Mouse (Mus musculus): ENCODE results near the gene Sec24d. TPM values are rescaled to one million over a fixed set of nuclear protein-coding genes. Genes with fewer than 3 reads are reported as not detected.

Gene Sec24d
- polyA plus RNA-seq, 2 experiments from 2014 or later: 15.5 to 16.2 TPM

DNA sequence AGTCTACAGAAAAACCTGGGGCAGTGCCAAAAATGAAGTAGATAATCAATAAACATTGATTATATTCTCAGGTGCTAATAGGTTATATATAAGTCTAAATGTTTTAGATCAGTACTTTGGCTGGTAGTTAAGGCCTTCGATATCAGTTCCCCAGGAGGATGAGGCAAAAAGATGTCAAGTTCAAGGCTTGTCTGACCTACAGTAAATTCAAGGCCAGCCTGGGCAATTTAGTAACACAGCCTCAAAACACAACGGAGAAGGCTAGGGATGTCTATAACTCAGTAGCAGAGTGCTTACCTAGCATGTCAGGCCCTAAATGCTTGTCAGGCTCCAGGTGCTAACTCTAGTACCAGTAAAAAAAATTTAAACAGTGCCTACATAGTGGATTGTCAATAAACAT lies 34.3 kb downstream of the Sec24d start:
- ATAC-seq: no peak

DNA sequence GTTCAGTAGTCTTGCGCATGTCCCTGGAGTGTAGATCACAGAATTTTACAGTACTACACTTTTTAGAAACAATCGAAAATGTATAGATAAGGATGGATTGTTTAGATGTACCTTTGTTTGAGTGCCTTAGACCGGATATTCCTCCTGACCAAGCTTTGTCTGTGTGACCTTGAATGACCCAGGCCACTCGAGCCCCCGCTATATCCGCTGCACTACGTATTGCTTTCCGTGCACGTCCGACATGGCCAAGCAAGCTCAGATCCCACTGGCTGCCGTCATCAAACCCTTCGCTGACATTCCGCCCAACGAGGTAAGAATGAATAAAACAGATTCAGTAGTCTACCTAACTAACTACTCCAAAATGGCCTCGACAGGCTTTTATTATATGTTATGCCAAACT lies 38.4 kb downstream of the Sec24d start:
- no peak for ATAC-seq

DNA sequence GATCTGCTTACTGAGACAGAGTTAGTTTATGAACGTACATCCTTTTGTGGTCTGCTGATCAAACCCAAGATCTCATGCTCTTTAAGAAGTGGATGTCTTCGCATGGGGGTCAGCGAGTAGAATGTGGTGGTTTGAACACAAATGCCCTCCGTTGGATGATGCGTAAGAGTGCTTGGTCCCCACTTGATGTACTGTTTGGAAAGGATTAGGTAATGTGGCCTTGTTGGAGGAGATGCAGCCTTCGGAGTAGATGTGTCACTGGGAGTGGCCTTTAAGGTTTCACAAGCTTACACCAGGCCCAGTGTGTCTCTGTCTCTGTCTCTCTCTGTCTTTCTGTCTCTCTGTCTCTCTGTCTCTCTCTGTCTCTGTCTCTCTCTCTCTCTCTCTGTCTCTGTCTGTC lies 40.2 kb downstream of the Sec24d start:
- no peak for ATAC-seq

DNA sequence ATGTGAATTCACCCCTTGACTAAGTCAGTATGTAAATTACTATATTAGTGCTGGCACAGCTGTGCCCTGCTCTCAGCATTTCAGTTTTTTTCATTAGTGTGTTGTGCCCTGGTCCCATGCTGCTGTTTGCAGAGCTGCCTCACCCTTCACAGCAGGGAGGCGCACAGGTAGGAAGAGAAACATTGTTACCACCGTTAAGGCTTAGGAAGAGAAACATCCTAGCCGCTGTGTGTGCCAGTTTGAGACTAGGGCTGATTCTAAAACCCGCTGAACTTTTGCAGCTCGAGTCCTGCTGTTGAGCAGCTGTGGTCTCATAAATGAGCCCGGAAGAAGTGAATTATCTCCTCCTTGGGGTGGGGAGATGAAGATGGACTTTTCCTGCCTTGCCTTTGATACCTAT lies 41.9 kb downstream of the Sec24d start:
- no peak for ATAC-seq

DNA sequence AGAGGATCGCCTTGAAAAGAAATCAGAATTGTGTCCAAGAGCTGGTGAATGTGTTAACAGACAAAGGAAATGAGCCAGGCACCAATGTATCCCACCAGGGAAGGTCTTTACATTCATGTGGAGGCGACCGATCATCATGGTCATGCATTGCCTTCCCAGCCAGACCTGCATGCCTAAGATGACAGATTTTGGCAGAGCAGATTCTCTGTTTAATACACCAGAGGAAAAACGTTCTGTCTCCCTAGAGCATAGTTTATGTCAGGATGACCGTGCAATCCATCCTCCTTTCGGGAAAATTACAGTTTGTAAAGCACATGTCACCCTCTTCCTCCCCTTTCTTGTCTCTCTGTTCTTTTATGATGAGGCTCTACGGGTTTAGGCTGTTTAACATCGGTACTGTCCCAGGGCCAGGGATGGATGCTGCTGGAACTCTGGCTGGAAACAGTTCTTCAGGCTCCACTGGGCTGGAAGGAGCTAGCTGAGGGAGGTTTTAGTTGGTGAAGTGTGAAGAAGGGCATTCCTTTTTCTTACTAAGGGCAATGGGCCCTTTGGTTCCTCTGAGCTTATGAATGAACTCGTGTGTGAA lies 45.3 kb downstream of the Sec24d start:
- ATAC-seq: no peak

DNA sequence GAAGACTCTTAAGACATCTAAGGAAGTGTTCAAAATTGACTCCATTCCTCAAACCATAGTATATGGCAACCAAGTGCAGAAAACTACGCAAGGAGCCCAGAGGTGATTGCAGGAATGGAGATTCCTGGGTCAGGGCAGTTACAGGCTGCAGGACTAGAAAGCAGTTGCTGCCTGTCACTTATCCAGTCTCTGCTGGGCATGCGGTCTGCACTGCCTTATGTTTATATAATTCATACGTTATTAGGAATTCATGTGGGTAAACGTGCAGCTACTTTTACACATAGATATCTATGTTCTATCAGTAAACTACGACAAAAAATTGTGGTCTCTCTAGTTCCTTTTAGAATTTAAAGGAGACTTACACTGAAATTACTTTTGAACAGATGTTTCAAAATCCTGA lies 46.2 kb downstream of the Sec24d start:
- ATAC-seq: no peak

DNA sequence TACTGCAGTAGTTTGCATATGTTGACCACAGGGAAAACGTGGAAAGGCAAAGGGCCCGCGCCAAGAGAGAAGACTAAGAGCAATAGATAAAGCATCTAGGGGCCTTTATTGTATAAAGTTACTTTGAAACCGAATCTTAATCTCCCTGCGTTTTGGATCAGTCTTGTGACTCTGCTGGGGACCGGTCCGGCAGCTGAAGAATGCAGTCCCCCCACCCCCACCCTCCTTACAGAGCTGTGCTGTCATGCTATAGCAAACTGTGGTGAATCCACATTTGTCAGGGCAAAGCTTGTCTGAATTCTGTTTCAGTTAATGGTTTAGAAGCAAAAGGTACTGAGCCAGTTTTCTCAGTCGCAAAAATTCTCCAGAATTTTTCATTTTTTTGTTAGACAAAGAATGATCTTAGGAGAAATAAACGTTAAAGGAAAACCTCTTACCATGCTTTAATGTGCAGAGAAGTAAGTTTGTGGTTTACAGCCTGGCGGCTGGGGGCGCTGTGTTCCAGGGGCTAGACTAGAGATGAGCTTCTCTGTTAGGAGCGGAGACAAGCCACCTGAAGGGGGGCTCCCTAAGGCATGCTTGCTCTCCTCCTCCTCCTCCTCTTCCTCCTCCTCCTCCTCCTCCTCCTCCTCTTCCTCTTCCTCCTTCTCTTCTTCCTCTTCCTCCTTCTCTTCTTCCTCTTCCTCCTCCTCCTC lies 46.8 kb downstream of the Sec24d start:
- ATAC-seq: no peak

DNA sequence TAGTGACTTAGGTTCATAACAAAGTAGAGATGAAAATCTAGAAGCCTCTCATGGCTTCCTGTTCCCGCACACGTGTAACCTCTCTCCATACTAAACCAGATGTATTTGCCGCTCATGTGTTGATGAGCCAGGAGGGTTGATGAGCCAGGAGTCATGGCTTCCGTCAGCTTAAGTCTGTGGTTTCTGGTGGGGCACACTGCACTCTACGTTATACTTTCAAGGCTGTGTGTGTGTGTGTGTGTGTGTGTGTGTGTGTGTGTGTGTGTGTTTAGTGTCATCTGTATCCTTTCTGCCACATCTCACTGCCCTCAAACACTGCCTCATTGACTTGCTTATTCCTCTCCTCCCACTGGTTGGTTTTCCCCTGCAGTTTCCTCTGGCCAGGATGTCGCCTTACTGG lies 48.8 kb downstream of the Sec24d start:
- peak; percentile 45 for ATAC-seq

DNA sequence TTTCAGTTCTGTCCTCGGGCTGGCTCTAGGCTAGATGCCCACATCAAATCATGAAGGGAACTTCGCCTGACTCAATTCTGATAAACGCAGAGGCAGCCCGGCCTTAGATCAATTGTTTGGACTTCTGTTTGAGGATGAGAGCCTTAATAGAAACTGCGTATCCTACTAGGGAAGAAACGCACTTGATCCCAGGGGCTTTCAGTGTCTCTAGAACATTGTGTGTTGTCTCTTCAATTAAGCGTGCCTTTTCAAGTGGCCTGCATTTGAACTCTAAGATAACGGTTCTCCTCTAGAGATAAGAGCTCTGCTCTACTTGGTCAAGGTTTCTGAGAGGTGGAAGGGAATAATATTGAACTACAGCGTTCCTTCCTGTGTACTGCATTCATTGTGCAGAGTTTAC lies 49.8 kb downstream of the Sec24d start:
- ATAC-seq: no peak

DNA sequence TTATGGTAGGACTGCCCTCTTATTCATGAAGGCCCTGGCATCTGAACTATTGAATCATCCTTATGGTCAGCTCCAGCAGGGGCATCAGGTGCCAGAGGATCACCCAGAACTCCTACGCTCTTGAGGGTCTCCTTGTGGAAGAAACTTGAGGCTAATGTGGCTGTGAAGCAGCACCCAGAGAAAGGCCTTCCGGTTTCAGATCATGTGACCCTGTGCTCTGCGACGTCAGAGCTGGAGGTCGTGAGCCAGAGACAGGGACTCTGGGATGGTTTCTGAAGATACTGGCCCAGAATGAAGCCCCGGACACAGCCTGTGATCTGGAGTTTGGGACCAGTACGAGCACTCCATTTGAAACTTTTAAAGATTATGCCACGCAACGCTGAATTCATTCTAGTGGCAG lies 53.1 kb downstream of the Sec24d start:
- ATAC-seq: no peak

DNA sequence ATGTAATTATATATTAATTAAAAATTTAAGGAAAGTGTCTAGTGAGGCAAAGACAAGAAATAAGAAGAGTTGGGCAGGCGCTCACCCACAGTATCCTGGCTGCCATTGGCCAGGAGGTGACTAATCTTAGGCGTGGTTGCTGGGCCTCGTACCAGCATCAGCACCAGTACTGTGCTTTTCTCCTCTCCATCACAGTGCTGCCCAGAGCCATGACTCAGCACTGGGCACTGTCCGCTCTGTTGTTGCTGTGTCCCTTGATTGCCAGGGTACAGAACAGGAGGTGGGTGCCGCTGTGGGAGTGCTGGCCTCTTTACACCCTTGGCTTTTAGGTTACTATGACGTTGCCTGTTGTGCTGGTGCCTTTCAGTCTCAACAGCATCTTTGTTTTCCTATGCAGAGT lies 54.4 kb downstream of the Sec24d start:
- peak; percentile 23 for ATAC-seq

DNA sequence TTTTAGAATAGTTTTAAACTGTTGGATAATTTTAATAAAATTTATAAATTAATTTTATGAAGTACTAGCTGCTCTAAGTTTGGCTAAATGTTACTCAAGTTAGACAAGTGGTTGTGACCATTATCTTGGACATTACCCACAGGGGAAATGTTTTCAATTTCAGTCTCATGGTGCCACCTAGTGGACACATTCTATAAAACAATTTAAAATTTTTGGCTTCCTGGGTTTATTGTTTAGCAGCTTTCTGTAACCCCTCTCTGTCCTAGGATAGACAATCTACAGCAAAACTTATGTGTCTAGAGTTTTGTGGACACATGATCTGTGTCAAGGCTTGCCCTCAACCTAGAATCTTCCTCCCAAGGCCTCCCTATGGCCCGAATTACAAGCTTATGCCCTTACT lies 54.9 kb downstream of the Sec24d start:
- ATAC-seq: peak; percentile 72

DNA sequence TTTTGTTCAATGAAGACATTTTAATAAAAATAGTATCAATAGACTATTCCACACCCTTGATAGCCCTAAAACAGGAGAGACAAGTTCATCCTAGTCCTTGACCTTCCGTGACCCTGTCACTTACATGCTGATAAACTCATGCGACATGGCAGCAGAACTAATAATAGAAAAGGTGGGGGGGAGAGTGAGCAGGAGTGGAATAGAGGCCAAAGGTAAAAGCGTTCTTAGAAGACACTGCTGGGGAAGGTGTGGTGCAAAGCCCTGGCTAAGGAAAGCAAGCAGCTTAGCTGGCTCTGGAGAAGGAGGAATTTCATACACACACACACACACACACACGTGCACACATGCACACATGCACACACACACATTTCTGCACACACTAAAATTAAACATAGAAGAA lies 57.1 kb downstream of the Sec24d start:
- ATAC-seq: no peak

DNA sequence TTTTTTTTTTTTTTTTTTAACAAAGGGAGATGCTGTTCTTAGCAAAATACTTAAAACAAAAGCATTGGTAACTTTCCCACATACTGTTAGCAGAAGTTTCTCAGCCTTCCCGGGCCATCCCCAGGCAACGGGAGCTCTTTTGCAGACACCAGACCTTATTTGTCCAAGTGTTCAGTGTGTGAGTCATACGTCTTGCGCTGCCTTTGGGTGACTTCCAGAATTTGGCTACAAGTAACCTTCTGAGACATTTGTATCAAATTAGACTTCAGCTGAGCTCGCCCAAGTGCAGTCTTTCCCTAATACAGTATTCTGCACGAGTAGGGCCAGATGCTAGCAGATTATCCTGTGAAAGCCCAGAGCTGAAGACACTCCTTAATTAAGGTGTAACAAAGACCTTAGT lies 62.0 kb downstream of the Sec24d start:
- ATAC-seq: no peak

DNA sequence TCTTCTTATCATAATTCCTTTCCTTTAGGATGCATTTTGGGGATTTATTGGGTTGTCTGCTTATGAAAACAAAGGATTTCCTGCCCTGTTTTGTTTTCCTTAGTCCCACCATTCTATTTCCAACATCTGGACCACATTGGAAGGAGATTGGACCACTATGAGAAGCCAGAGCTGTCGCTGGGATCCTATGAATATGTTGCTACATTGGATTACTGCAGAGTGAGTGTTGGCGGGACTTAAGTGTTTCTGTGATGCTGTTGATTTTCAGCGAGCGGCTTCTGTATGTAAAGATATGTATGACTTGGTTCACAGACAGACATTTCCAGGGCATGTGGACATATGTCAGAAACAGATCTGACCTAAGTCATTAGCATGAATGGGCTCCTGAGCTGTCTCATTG lies 63.0 kb downstream of the Sec24d start:
- no peak for ATAC-seq

DNA sequence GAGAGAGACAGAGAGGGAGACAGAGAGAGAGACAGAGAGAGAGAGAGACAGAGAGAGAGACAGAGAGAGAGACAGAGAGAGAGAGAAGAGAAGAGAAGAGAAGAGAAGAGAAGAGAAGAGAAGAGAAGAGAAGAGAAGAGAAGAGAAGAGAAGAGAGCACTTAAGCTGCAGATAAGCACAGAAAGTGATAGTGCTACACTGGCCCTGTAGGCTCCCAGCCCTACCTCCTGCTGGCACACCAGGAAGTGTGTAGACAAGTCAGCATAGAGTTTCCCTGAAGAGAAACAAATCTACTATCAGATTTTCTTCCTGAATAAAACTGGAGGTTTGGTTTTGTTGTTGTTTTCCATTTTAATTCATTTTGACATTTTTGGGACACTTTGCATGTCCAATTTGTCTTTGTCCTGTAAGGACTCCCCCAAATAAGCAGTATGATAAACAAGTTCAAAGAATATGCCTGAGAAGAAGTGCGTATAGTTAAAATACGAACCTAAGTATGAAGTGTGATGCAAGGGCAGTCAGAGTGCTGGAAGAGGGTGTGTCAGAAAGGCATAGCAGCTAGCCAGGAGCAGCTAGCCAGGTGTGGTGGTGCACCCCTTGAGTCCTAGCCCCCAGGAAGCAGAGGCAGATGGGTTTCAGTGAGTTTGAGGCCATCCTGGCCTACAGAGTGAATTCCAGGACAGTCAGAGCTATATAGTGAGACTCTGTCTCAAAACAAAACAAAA lies 65.2 kb downstream of the Sec24d start:
- ATAC-seq: no peak

DNA sequence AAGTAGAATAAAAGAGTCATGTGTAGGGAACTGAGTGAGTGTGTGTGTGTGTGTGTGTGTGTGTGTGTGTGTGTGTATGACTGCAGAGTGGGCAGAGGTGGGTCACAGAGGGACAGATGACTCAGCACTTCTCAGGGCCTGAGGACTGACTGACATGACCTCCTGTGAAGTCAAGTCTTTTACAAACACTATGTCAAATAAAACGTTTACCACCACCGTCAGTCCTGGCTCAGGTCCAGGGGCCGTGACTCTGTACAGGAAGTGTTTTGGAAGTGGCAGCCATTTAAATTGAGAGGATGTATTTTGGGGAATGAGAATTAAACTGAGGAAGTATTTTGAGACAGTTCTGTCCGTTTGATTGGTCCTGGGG lies 65.8 kb downstream of the Sec24d start:
- no peak for ATAC-seq

DNA sequence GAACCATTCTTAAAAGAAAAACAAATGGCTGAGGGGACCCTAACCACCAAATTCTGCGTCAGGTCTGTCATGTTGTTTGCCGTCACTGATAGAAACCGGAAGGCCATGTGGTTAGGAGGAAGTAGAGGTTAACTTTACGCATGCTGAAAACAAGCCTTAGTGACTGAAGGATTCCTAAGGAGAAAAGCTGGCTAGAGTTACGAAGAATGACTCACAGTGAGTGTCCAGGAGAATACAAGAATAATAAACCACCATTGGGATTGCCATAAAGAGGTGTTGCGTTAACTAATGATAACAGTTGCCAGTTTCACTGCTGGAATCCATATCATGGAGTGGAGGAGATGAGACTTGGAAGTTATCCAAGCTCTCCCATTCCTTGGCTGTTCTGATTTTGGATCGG lies 67.7 kb downstream of the Sec24d start:
- no peak for ATAC-seq

DNA sequence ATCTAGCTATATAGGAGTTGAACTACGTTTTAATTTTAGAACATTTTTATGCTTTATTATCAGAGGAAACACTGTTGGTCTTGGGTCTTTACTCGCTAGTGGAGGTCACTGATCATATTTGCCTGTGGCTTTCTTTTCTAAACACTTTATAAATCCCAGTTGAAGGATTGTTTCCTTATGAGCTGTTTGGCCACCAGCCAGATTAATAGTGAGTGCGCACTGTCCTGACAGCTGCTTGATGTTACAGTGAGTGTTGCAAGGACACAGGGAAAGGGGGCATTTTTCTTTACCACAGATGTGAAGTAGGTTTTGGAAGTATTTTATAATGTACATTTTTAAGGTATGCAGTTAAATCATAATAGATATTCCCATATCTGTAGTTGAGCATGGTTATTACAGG lies 68.2 kb downstream of the Sec24d start:
- no peak for ATAC-seq

DNA sequence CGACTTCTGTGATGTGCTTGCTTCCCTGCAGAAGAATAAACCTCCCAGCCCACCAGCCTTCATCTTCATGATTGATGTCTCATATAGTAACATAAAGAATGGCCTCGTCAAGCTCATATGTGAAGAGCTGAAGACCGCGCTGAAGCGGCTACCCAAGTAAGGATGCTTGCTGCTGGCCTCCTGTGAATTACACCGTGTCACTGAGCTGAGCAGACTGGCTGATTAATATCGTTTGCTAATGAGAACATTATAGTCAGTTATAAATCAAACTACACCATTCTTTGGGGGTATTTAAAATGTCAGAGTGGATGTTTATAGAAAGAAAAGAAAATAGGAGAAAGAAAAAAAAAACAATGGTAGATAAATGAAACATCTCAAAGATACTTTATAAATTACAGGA lies 69.2 kb downstream of the Sec24d start:
- ATAC-seq: no peak

DNA sequence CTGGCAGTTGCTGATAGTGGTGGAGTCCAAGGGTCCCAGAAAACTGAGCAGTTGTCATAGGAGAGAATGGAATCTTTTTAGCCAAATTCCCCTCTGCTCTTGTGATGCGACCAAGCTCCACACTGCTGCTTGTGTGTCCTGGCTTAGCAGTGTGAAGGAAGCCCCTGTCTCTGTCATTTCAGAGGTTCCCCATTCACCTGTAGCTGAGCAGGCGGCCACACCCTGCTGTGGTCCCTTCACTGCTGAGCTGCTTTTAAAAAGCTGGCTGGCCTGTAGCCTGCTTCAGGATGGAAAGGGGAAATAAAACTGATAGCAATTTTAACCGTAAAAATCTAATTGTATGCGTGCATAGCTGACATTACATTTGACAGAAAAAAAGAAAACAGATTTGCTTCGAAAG lies 69.7 kb downstream of the Sec24d start:
- no peak for ATAC-seq

DNA sequence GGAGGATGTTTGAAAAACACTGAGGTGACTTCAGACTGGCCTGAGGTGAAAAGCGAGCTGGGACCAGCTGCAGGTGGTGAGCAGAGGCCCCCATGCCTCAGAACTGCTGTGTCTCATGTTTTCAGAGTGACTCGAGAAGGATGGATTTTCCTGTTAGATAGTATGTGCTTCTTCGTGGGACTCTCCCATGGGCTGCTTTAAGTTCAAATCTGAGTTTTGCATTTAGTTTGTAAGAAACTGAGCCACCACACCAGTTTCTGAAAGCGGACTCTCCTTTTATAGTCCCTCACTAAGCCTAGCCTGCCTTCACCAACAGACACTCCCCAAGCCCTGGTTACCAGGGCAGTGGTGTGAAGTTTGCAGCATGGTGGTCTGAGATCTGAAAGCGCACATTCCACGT lies 70.6 kb downstream of the Sec24d start:
- ATAC-seq: no peak

DNA sequence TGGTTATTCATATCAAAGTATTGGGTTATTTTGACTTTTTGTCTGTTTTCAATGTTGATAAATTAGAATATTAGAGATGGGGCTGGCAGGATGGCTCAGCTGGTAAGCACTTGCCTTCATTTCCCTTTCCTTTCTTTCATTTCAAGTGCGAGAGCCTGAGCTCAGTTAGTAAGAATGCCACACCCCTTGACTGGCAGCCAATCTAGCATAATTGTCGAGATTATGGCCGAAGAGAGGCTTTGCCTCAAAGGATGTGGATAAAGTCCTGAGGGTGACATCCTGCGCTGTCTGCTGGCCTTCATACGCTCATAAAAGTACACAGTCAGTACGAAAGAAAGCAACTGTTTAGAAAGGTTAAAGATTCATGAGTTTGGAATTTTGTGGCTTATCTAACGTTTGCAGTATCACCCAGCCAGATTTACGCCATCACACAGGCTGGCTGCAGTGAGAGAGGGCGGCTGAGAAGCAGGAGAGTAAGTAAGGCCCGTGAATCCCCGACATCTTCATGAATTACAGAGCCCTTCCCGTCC lies 71.5 kb downstream of the Sec24d start:
- no peak for ATAC-seq

DNA sequence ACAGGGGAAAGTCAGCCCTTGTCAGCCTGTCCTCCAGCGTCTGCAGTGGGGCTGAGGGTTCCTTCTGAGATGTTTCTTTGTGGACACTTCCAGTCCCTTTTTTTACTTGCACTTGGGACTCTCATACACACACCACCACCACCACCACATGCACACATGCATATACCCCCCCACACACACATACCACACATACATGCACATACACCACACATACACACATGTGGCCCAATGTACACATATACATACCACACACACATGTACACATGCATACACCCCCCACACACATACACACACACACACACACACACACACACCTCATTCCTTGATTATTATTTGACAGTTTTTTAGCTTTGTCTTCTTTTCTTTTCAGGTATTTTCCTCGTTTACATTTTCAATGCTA lies 73.8 kb downstream of the Sec24d start:
- ATAC-seq: no peak

Measured in CD4-positive, CD25-positive, alpha-beta regulatory T cell, adult 4 months (primary cell).